Mouse (Mus musculus): ENCODE data around the gene Ist1.

DNA sequence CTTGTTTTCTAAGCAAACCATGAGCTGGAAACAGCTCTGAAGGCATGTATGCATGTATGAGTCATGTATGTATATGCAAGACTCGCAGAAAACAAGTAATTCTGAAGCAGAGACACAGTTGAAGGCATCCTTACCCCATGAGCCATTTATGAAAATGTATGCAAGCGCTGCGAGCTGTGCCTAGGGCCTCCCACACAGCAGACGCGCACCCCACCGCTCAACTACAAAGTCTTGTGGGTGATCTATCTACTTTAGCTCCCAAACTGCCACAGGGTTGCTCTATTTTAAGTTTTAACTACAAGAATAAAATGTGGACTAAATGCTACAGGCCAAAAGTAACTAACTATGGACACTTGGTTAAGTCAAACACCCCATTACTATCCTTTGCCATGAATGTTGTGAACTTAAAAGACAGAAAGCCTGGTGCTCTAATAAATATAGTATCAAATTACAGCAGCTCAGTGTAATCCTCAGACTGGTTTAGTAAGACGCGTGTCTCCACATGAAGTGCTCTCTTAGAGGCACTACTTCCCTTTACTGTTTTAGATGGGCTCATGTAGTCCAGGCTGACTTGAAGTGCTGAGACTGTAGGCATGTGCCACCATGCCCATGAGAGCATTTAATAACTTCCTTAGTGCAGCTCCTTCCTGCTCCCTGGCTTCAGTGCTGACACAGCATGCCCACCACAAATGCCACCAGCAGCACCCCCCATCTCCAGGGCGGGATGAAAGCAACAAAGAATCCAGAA lies 17.0 kb downstream of the Ist1 start:
- no peak for TF ChIP-seq CTCF (IDR thresholded peaks at IDR 0.05; ENCODE audit: low read depth, low read length)
- no peak for TF ChIP-seq GATA1 (IDR thresholded peaks at IDR 0.05; ENCODE audit: borderline replicate concordance, low read length)
- TF ChIP-seq TAL1 (conservative IDR thresholded peaks at IDR 0.05; ENCODE audit: low read depth, low read length), result no peak
- no peak for TF ChIP-seq POLR2AphosphoS5 (IDR thresholded peaks at IDR 0.05; ENCODE audit: insufficient replicate concordance, low read depth, low read length)
